Mouse (Mus musculus): ENCODE data around the gene Iqcf4.
A peak's percentile ranks its signal among the peaks of the same experiment; 100 is the strongest.
"Not testable (repeated sequence)": the region's sequence is repeated elsewhere in the genome, so short reads cannot be mapped to it uniquely, and the experiment has no call there.

The Iqcf4 gene

GRCm38 (mm10) chr9:106570896-106571295, at the start of gene Iqcf4:
Gene Iqcf4 (minus strand): TSS chr9:106570996.
- no peak for DNase-seq (ENCODE audit: low read depth)

- DNase-seq (ENCODE audit: low read depth) = no peak
These were observed 46.7 kb upstream of the Iqcf4 start for GRCm38 (mm10) chr9:106617496-106617895.

- DNase-seq (ENCODE audit: low read depth) = no peak
These were observed 45.5 kb upstream of the Iqcf4 start for GRCm38 (mm10) chr9:106616306-106616705.

DNA sequence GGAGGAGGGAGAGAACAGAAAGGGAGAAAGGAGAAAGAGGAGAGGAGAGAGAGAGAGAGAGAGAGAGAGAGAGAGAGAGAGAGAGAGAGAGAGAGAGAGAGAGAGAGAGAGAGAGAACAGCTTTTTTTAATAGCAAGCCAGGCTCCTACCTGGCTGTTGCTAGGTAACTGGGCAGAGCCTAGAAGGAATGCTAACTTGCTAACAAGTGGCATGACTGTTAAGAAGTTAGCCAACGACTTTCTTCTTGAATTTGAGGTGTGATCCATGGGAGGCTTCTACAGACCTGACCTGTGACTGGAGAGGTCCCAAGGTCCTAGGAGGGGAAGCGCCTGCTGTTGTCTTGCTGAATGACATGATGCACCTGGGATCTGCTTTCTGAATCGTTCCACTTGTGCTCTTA, 43.8 kb upstream of the Iqcf4 start:
- no peak for DNase-seq (ENCODE audit: low read depth)

- no peak for DNase-seq (ENCODE audit: low read depth)
These were observed 43.2 kb upstream of the Iqcf4 start for GRCm38 (mm10) chr9:106613951-106614350.

- DNase-seq (ENCODE audit: low read depth) = no peak
These were observed 39.9 kb upstream of the Iqcf4 start for GRCm38 (mm10) chr9:106610727-106611126.

- DNase-seq (ENCODE audit: low read depth) = peak; percentile 23
These were observed 29.8 kb upstream of the Iqcf4 start for GRCm38 (mm10) chr9:106600546-106600945.

DNA sequence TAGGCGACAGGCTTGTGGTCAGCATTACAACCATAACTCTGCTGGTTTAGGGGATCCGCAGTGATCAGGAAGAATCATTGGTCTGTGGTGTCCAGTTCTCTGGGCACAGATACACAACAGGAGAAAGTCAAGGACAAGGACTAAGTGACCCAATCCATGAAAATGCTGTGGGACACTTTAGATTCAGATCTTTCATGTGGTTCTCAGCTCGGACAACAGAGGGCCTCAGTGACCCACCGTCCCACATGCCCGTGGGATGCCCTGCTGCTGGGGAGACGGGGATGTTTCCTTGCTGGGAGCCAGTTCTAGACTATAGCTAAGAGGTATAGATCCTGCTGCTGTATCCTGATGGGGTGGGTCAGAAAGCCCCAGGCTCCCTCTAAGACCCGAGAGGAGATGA, 27.7 kb upstream of the Iqcf4 start:
- no peak for DNase-seq (ENCODE audit: low read depth)

- no peak for DNase-seq (ENCODE audit: low read depth)
These were observed 25.0 kb upstream of the Iqcf4 start for GRCm38 (mm10) chr9:106595836-106596235.

- not testable (repeated sequence) for DNase-seq (ENCODE audit: low read depth)
These were observed 24.6 kb upstream of the Iqcf4 start for GRCm38 (mm10) chr9:106595402-106595801.

DNA sequence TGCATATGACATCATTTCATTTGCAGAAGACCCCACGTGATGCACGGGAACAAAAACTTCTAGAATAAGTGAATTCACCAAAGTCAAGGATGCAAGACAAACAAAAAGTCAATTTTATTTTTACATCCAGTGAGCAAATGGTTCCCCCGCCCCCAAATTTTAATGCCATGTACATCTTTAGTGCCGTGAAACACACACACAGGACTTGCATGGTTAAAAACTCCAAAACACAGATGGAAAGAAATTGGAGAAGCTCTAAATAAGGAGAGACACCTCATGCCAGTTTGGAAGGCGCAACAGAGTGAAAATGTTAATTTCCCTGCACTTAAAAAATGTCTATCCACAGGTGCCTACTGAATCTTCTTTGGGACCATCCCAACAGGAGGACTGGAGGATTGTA, 21.4 kb upstream of the Iqcf4 start:
- DNase-seq (ENCODE audit: low read depth) = no peak

GRCm38 (mm10) chr9:106582552-106582951, 11.8 kb upstream of the Iqcf4 start:
- no peak for DNase-seq (ENCODE audit: low read depth)

GRCm38 (mm10) chr9:106580016-106580415, 9.2 kb upstream of the Iqcf4 start:
- no peak for DNase-seq (ENCODE audit: low read depth)

DNA sequence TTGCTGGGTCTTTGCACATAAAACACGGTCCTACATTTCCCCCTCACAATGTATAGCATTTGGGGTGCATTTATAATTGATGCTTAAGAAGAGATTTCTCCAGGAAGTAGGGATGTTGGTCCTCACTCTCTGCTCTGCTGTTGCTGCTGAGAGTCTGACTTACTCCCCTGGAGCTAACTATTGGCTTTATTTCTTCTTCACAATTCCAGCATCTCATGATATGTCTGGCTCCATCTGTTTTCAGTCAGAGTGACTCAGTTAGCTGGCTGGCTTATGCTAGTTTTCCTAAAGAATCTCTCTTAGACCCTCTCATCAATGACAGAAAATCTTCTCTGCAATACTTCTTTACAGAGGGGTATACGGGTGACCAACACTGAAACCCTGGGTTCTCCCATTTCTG, 5.3 kb upstream of the Iqcf4 start:
- no peak for DNase-seq (ENCODE audit: low read depth)

- DNase-seq (ENCODE audit: low read depth) = no peak
These were observed 2.6 kb upstream of the Iqcf4 start for GRCm38 (mm10) chr9:106573366-106573765.

DNA sequence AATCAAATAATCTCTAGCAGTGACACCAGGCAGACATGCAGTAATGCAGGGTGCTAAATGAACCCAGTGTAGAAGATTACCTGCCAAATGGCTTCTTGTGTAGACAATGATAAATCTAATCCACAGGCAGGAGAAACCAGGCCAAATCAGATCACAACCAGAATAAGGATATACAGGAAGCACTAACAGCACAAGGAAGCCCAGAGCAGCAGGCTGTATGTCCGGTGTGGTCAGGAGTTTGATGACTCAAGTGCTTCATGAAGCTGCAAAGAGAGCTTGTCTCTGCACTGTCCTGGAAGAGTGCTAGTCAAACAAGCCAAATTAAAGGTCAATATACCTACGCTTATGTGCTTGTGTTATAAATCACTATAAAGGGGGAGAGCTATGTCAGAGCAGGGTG, 1.4 kb upstream of the Iqcf4 start:
- DNase-seq (ENCODE audit: low read depth) = no peak

- no peak for DNase-seq (ENCODE audit: low read depth)
These were observed 4.4 kb downstream of the Iqcf4 start for GRCm38 (mm10) chr9:106566437-106566836.

GRCm38 (mm10) chr9:106564025-106564424, 6.8 kb downstream of the Iqcf4 start:
- no peak for DNase-seq (ENCODE audit: low read depth)

GRCm38 (mm10) chr9:106562291-106562690, 8.5 kb downstream of the Iqcf4 start:
- DNase-seq (ENCODE audit: low read depth) = no peak

- no peak for DNase-seq (ENCODE audit: low read depth)
These were observed 9.3 kb downstream of the Iqcf4 start, which contains the start of gene Iqcf3 for GRCm38 (mm10) chr9:106561531-106561930. Gene Iqcf3 (minus strand): TSS chr9:106561631.

GRCm38 (mm10) chr9:106534975-106535374, 35.8 kb downstream of the Iqcf4 start:
- DNase-seq (ENCODE audit: low read depth) = no peak

GRCm38 (mm10) chr9:106534296-106534695, 36.5 kb downstream of the Iqcf4 start:
- DNase-seq (ENCODE audit: low read depth) = no peak

DNA sequence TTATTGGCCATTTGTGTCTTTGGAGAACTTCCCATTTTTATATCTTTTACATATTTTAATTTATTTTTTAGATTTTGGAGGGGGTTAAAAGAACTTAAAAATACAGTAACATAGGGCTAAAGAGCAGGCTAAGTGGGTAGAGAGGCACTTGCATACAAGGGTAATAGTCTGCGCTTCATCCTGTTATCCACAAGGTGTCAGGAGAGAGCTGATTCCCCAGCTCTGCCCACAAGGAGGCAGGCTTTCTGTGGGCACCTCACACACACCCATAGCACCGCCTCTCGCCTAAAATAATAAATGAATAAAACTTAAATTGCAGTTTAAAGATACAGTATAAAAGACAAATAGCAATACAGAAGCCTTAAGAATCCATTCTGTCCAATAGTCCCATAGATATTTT, 39.0 kb downstream of the Iqcf4 start:
- DNase-seq (ENCODE audit: low read depth) = peak; percentile 36

GRCm38 (mm10) chr9:106519909-106520308, 50.9 kb downstream of the Iqcf4 start:
- no peak for DNase-seq (ENCODE audit: low read depth)

DNA sequence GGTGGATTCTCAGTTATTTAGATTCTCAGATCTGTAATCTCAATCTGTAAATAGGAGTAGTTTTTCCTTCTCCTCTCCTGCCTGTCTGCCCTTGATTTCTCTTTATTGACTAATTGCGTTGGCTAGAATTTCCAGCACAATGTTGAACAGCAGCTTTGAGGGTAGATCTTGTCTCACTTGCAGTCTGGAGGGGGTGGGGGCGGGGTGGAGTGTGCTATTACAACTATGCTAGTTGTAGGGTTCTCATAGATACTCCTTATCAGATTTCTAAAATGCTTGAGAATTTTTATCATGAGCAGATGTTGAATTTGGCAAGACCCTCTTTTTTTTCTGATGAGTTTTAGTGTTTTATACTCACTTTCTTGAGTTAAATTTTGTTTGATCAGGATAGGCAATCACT, 51.4 kb downstream of the Iqcf4 start:
- DNase-seq (ENCODE audit: low read depth) = no peak

Measured in c-Kit-positive CD71-positive TER-119-negative erythroid progenitor cells, embryonic 14.5 days (primary cell).